Comparison of ENCODE assay signal across 25 mouse cellular contexts in genomic region chr4:21684341-21684970, GRCm38 (mm10). TPM values are rescaled to one million over a fixed set of nuclear protein-coding genes. Genes with fewer than 3 reads are reported as not detected.
A peak's percentile ranks its signal among the peaks of the same experiment; 100 is the strongest.
DNase-seq lines count a peak whose midpoint lies in the region; ATAC-seq lines count a peak whose summit lies in the region.
"Had no signal": no experiment of that assay in that cellular context is flagged by ENCODE, and none has a peak within 500 bp of the region (broad histone marks: within the 10 kb centered on the region; RNA-seq: fewer than 3 reads in every experiment).

No protein-coding gene starts in this region.

- intact Hi-C loops in heart, postnatal 14 days (cut with DNase I), result no loop called here

- H3K4me3 ChIP-seq in forebrain, embryonic 14.5 days (ENCODE audit: low read depth, low read length), result no peak overlapping the region
- H3K4me3 ChIP-seq in forebrain, embryonic 13.5 days, result no peak overlapping the region
- H3K4me3 ChIP-seq in hindbrain, embryonic 12.5 days, result peak overlapping the region; percentile 28
- H3K4me3 ChIP-seq in midbrain, embryonic 14.5 days (replicated peaks; ENCODE audit: low read depth, low read length), result no peak overlapping the region
- H3K4me3 ChIP-seq: embryonic facial prominence, embryonic 12.5 days; heart, embryonic 12.5 days; limb, embryonic 12.5 days; liver, embryonic 13.5 days had no signal

- no peaks in the 10 kb centered on the region for H3K9me3 ChIP-seq in forebrain, embryonic 14.5 days (replicated peaks; ENCODE audit: control insufficient read depth, low read length)
- no peaks in the 10 kb centered on the region; the same call in 1 of the 2 replicates for H3K9me3 ChIP-seq in forebrain, embryonic 13.5 days (replicated peaks)
- H3K9me3 ChIP-seq in hindbrain, embryonic 12.5 days (replicated peaks), result no peaks in the 10 kb centered on the region
- H3K9me3 ChIP-seq in midbrain, embryonic 14.5 days (ENCODE audit: control insufficient read depth, low read length), result no peaks in the 10 kb centered on the region
- H3K9me3 ChIP-seq: embryonic facial prominence, embryonic 12.5 days; heart, embryonic 12.5 days; limb, embryonic 12.5 days; liver, embryonic 13.5 days had no signal

- ATAC-seq in forebrain, embryonic 14.5 days, result no peak
- ATAC-seq in forebrain, embryonic 13.5 days, result no peak
- ATAC-seq in hindbrain, embryonic 12.5 days (ENCODE audit: low FRiP score), result no peak
- ATAC-seq in midbrain, embryonic 14.5 days (ENCODE audit: low FRiP score, low TSS enrichment), result no peak

- H3K36me3 ChIP-seq in forebrain, embryonic 14.5 days (ENCODE audit: control insufficient read depth, insufficient read depth, low read length), result no peaks in the 10 kb centered on the region
- no peaks in the 10 kb centered on the region for H3K36me3 ChIP-seq in forebrain, embryonic 13.5 days (ENCODE audit: poor library complexity, severe bottlenecking)
- no peaks in the 10 kb centered on the region for H3K36me3 ChIP-seq in hindbrain, embryonic 12.5 days
- H3K36me3 ChIP-seq in midbrain, embryonic 14.5 days (ENCODE audit: control insufficient read depth, insufficient read depth, low read length), result no peaks in the 10 kb centered on the region
- H3K36me3 ChIP-seq: embryonic facial prominence, embryonic 12.5 days; heart, embryonic 12.5 days; limb, embryonic 12.5 days; liver, embryonic 13.5 days had no signal

- H3K4me1 ChIP-seq in forebrain, embryonic 14.5 days (ENCODE audit: control insufficient read depth, insufficient read depth, low read length), result 0 out of 2 replicates have a peak, but pooled peaks cover 3% of the 10 kb centered on the region
- H3K4me1 ChIP-seq in forebrain, embryonic 13.5 days, result peaks cover 36% of the 10 kb centered on the region
- H3K4me1 ChIP-seq in hindbrain, embryonic 12.5 days, result peaks cover 15% of the 10 kb centered on the region
- H3K4me1 ChIP-seq in midbrain, embryonic 14.5 days (ENCODE audit: control insufficient read depth, insufficient read depth, low read length), result peaks cover 13% of the 10 kb centered on the region

- no peak overlapping the region for H3K27ac ChIP-seq in forebrain, embryonic 14.5 days (ENCODE audit: low read depth, low read length)
- no peak overlapping the region for H3K27ac ChIP-seq in forebrain, embryonic 13.5 days
- no peak overlapping the region for H3K27ac ChIP-seq in hindbrain, embryonic 12.5 days
- no peak overlapping the region for H3K27ac ChIP-seq in midbrain, embryonic 14.5 days (replicated peaks; ENCODE audit: low read depth, low read length)
- H3K27ac ChIP-seq: embryonic facial prominence, embryonic 12.5 days; limb, embryonic 12.5 days; liver, embryonic 13.5 days; stomach, postnatal 0 days had no signal

- no peak overlapping the region for H3K9ac ChIP-seq in forebrain, embryonic 14.5 days (ENCODE audit: low read length)
- no peak overlapping the region for H3K9ac ChIP-seq in forebrain, embryonic 13.5 days
- H3K9ac ChIP-seq in hindbrain, embryonic 12.5 days, result no peak overlapping the region; the same call in 1 of the 2 replicates
- no peak overlapping the region for H3K9ac ChIP-seq in midbrain, embryonic 14.5 days (replicated peaks; ENCODE audit: low read length)
- H3K9ac ChIP-seq: embryonic facial prominence, embryonic 12.5 days; heart, embryonic 12.5 days; limb, embryonic 12.5 days; liver, embryonic 13.5 days had no signal

- no peak overlapping the region for H3K4me2 ChIP-seq in forebrain, embryonic 14.5 days (ENCODE audit: low read length)
- no peak overlapping the region for H3K4me2 ChIP-seq in forebrain, embryonic 13.5 days
- H3K4me2 ChIP-seq in hindbrain, embryonic 12.5 days (replicated peaks), result peak overlapping the region; percentile 37
- no peak overlapping the region for H3K4me2 ChIP-seq in midbrain, embryonic 14.5 days (ENCODE audit: low read length)
- H3K4me2 ChIP-seq: embryonic facial prominence, embryonic 12.5 days; heart, embryonic 12.5 days; limb, embryonic 12.5 days; liver, embryonic 13.5 days had no signal

- under 1% methylated on average over 14 of the region's 14 CpGs for WGBS in forebrain, embryonic 14.5 days
- WGBS in forebrain, embryonic 13.5 days, result under 1% methylated on average over 14 of the region's 14 CpGs
- WGBS in hindbrain, embryonic 12.5 days, result 2% methylated on average over 14 of the region's 14 CpGs
- WGBS in midbrain, embryonic 14.5 days, result 2% methylated on average over 14 of the region's 14 CpGs

- H3K27me3 ChIP-seq in forebrain, embryonic 14.5 days (replicated peaks; ENCODE audit: control insufficient read depth, insufficient read depth, low read length), result peaks cover 82% of the 10 kb centered on the region
- peaks cover 86% of the 10 kb centered on the region for H3K27me3 ChIP-seq in forebrain, embryonic 13.5 days
- H3K27me3 ChIP-seq in hindbrain, embryonic 12.5 days, result peaks cover 93% of the 10 kb centered on the region
- H3K27me3 ChIP-seq in midbrain, embryonic 14.5 days (ENCODE audit: control insufficient read depth, insufficient read depth, low read length), result peaks cover 90% of the 10 kb centered on the region

- peak; percentile 49 for DNase-seq in forebrain, embryonic 14.5 days (ENCODE audit: low spot score)
- DNase-seq in ZHBTc4 (ENCODE audit: low read depth, low spot score), result peak; percentile 33
- DNase-seq in midbrain, embryonic 14.5 days, result peak; percentile 50
- no peak for DNase-seq in heart, postnatal 14 days
- DNase-seq in B cell, adult 2 months, result no peak
- no peak for DNase-seq in thymus, adult 18-20 months
- DNase-seq: adrenal gland, postnatal 36 days; cerebellum, adult 9-11 months; gastrocnemius, postnatal 36 days; heart, postnatal 4 days; kidney, adult 11 months; kidney, postnatal 10 days; liver, embryonic 13.5 days; right cerebral cortex, postnatal 25 days; thymus, postnatal 14 days had no signal

RNA-seq across cellular contexts. Expression of gene Prdm13, which starts 1.3 kb away (rescaled TPM):
- 0.22 and 0.44 TPM in 2 replicates for polyA plus RNA-seq in forebrain, embryonic 14.5 days (2014; fragmentation: Nextera tagmentation; extraction: Ambion mirVana)
- 0.38 and 0.46 TPM in 2 replicates for polyA plus RNA-seq in forebrain, embryonic 13.5 days (2015; fragmentation: Nextera tagmentation; extraction: Ambion mirVana)
- 7.8 and 8.9 TPM in 2 replicates for polyA plus RNA-seq in hindbrain, embryonic 12.5 days (2016; fragmentation: Nextera tagmentation; extraction: Ambion mirVana)
- 0.42 and 0.63 TPM in 2 replicates for polyA plus RNA-seq in midbrain, embryonic 14.5 days (2014; fragmentation: Nextera tagmentation; extraction: Ambion mirVana)
- total RNA-seq in heart, postnatal 14 days (2021), result not detected
- total RNA-seq: adrenal gland, postnatal 36 days; gastrocnemius, postnatal 36 days; heart, postnatal 4 days; layer of hippocampus, adult 8-10 months; left cerebral cortex, adult 18-20 months; megakaryocyte progenitor cell, adult 5-6 weeks had no signal
- polyA plus RNA-seq: heart, embryonic 12.5 days; limb, embryonic 12.5 days; liver, embryonic 13.5 days; lung, embryonic 16.5 days; stomach, postnatal 0 days had no signal

RNA-seq across cellular contexts. Expression of gene Ccnc, which starts 43.0 kb away (rescaled TPM):
- 74.5 and 79.6 TPM in 2 replicates for polyA plus RNA-seq in forebrain, embryonic 14.5 days (2014; fragmentation: Nextera tagmentation; extraction: Ambion mirVana)
- polyA plus RNA-seq in forebrain, embryonic 13.5 days (2015; fragmentation: Nextera tagmentation; extraction: Ambion mirVana), result 68.8 and 72.1 TPM in 2 replicates
- 62.6 and 62.8 TPM in 2 replicates for polyA plus RNA-seq in hindbrain, embryonic 12.5 days (2016; fragmentation: Nextera tagmentation; extraction: Ambion mirVana)
- polyA plus RNA-seq in midbrain, embryonic 14.5 days (2014; fragmentation: Nextera tagmentation; extraction: Ambion mirVana), result 78.0 and 80.0 TPM in 2 replicates
- total RNA-seq in heart, postnatal 14 days (2021), result 10 to 100 TPM; 13.7 to 17.2 TPM

Comparison
In these comparisons a context has a peak if more than half of its experiments do, and no peak if none do; other contexts are left out.
1. DNase-seq: peak in forebrain, embryonic 14.5 days (single experiment), ZHBTc4 (single experiment) and midbrain, embryonic 14.5 days (single experiment); none in heart, postnatal 14 days (0 of 2), B cell, adult 2 months (0 of 2) and thymus, adult 18-20 months (0 of 2).